Mouse (Mus musculus) fat pad, adult 2 months (tissue): ENCODE results near the gene Clca3a1.

ENCODE experiments used
- DNase-seq: peaks from one replicate; pipeline ENCODE4 v3.0.0-alpha.2; 2011; ENCODE audit warnings: low read depth, low spot score; ENCODE audit errors: extremely low read depth

Gene Clca3a1

GRCm38 (mm10) chr3:144683136-144683814, 77.5 kb downstream of the Clca3a1 start:
- no peak for DNase-seq

- DNase-seq, result no peak
Observed at GRCm38 (mm10) chr3:144681542-144681941, 79.2 kb downstream of the Clca3a1 start.

- no peak for DNase-seq
Observed at GRCm38 (mm10) chr3:144679701-144680159, 81.0 kb downstream of the Clca3a1 start.
